Mouse (Mus musculus) intestine, embryonic 14.5 days (tissue): ENCODE results near the gene Ano2. TPM values are rescaled to one million over a fixed set of nuclear protein-coding genes. Genes with fewer than 3 reads are reported as not detected.

ENCODE experiments used
- ATAC-seq: fragments of 200-750 bp; cut with Nextera tagmentation; replicated peaks from 2 replicates; pipeline ENCODE4 v1.8.0; 2017; ENCODE audit warnings: low read depth, moderate number of reproducible peaks, moderate TSS enrichment, moderate library complexity; ENCODE audit not compliant: low FRiP score, low TSS enrichment
- DNase-seq: peaks from one replicate; pipeline ENCODE4 v3.0.0-alpha.2; 2018; ENCODE audit warnings: low spot score
- H3K27ac ChIP-seq: fragments of 300-500 bp; sonication (generic); 2 replicates; pipeline ENCODE4 v1.5.1; 2014; ENCODE audit warnings: low read depth, mild to moderate bottlenecking, control low read depth
- H3K27me3 ChIP-seq: fragments of 300-500 bp; sonication (generic); replicated peaks from 2 replicates; pipeline ENCODE4 v1.6.1; 2014; ENCODE audit warnings: low read length, control low read depth; ENCODE audit not compliant: control insufficient read depth, insufficient read depth
- H3K36me3 ChIP-seq: fragments of 300-500 bp; sonication (generic); 2 replicates; pipeline ENCODE4 v1.6.1; 2014; ENCODE audit warnings: low read length, control low read depth; ENCODE audit not compliant: control insufficient read depth, insufficient read depth
- H3K4me1 ChIP-seq: fragments of 300-500 bp; sonication (generic); replicated peaks from 2 replicates; pipeline ENCODE4 v1.6.1; 2014; ENCODE audit warnings: low read length, control low read depth, mixed read lengths; ENCODE audit not compliant: control insufficient read depth, insufficient read depth
- H3K4me2 ChIP-seq: fragments of 300-500 bp; sonication (generic); 2 replicates; pipeline ENCODE4 v1.6.1; 2014; ENCODE audit warnings: low read length
- H3K4me3 ChIP-seq: fragments of 300-500 bp; sonication (generic); 2 replicates; pipeline ENCODE4 v1.5.1; 2014; ENCODE audit warnings: low read depth, low read length, control low read depth, mixed read lengths
- H3K9ac ChIP-seq: fragments of 300-500 bp; sonication (generic); 2 replicates; pipeline ENCODE4 v1.6.1; 2014; ENCODE audit warnings: mild to moderate bottlenecking, low read length
- H3K9me3 ChIP-seq: fragments of 300-500 bp; sonication (generic); 2 replicates; pipeline ENCODE4 v1.6.1; 2016; ENCODE audit warnings: low read length, control low read depth; ENCODE audit not compliant: control insufficient read depth
- WGBS: fragments of 180-500 bp; shearing (Covaris S2); extraction: QIAGEN DNeasy Blood & Tissue Kit; methylation state at CpG from one replicate; pipeline ENCODE4 v1.1.7; 2014; 5-methylcytosine and 5-hydroxymethylcytosine counted together
- polyA plus RNA-seq: library from polyadenylated mRNA; unstranded; fragments of >200 nt; fragmentation: Nextera tagmentation; extraction: Ambion mirVana; gene quantifications from 2 replicates; pipeline ENCODE4 v1.2.1, GENCODE M21; 2014

Gene Ano2
- 0.50 and 0.77 TPM in 2 replicates for polyA plus RNA-seq

DNA sequence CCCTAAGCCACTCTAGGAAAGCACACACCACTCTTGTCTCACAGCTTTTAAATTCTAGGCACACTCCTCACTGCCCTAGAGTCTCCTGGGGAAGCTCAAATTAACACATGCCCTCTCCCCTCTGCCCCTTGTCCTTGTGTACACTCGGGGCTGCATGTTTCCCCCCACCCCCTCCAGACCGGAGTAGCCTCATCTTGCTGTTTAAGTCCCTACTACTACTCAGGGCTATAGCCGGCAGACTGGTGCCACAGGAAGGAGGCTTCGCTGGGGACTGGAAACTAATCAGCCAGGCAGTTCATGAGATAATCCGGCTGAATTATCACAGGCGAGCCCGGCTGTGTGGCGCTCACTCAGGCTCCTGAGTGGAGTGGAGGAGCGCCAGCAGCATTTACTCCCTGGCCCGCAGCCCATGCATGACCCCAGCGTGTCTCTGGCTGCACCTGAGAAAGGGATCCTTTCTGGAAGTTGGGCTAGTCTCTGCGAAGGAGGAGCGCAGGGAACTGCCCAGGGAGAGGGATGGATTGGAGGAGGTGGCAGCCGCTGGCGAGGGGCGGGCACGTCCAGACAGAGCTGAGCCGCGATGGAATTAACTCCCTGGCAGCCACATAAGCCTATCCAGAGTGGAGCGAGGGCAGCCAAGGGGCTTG, at the start of gene Ano2:
TSS of gene Ano2 (plus strand) at position 363 of the 647 bp plus-strand sequence.
- Histone ChIP-seq H3K4me2 (peak within 1 kb of the TSS; percentile 39), H3K36me3 (no peaks in the 10 kb centered on the region), H3K9me3 (no peaks in the 10 kb centered on the region), H3K9ac (no peak within 1 kb of the TSS), H3K4me3 (no peak within 1 kb of the TSS; the same call in 1 of the 2 replicates), H3K4me1 (0 out of 2 replicates have a peak, but pooled peaks cover 3% of the 10 kb centered on the region), H3K27me3 (peaks cover 7% of the 10 kb centered on the region), H3K27ac (no peak within 1 kb of the TSS)
- ATAC-seq (no peak), DNase-seq (peak; percentile 56)
- 3% methylated on average over 20 of the region's 20 CpGs for WGBS

DNA sequence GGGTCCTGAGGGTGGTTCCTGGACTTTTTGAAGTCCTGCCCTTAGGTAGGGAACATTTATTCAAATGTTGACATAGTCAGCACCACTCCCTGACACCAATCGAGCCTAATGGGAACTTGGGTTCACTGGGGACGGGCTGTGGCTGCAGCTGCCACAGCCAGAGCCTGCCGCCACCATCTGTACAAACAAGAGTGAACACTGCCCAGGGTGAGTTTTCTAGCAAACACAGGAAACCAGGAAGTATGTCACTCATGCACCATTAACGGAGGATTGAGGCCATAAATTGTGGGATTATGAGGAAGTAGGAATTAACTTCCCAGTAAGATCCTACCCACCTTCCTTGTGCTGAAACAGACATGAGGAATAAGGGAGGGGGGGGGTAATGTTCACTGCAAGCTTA, 49.7 kb upstream of the Ano2 start:
- no peak overlapping the region for H3K9ac ChIP-seq
- H3K27ac ChIP-seq: no peak overlapping the region
- H3K27me3 ChIP-seq: no peaks in the 10 kb centered on the region
- no peaks in the 10 kb centered on the region for H3K36me3 ChIP-seq
- no peak for DNase-seq
- WGBS: 45% methylated on average over 4 of the region's 4 CpGs
- H3K4me3 ChIP-seq: no peak overlapping the region
- H3K9me3 ChIP-seq: no peaks in the 10 kb centered on the region
- H3K4me1 ChIP-seq: no peaks in the 10 kb centered on the region
- 0 out of 2 replicates have a peak, but pooled peaks have one; percentile 60 for ATAC-seq
- H3K4me2 ChIP-seq: no peak overlapping the region

DNA sequence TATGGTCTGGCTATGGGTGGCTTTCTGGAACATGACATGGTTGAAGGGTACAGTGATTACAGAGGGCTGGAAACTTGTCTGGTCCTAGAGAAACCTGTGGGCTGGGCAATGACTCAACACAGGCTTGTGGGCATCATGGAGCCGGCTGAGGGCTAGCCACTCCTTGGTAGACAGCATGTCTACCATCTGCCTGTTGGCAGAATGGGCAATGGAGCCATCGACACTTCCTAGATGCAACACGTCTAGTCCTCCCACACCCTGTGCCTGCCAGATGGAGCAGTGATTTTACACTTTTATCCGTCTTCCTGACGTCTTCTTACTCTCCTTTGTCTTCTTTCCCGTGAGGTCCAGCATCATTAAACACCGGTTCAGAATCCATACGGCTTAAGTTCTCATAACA, 49.1 kb upstream of the Ano2 start:
- WGBS: 77% methylated on average over 8 of the region's 8 CpGs
- H3K4me2 ChIP-seq: no peak overlapping the region
- H3K36me3 ChIP-seq: no peaks in the 10 kb centered on the region
- no peak overlapping the region for H3K4me3 ChIP-seq
- no peaks in the 10 kb centered on the region for H3K27me3 ChIP-seq
- H3K4me1 ChIP-seq: no peaks in the 10 kb centered on the region
- ATAC-seq: no peak
- no peaks in the 10 kb centered on the region for H3K9me3 ChIP-seq
- no peak overlapping the region for H3K27ac ChIP-seq
- no peak overlapping the region for H3K9ac ChIP-seq
- no peak for DNase-seq

DNA sequence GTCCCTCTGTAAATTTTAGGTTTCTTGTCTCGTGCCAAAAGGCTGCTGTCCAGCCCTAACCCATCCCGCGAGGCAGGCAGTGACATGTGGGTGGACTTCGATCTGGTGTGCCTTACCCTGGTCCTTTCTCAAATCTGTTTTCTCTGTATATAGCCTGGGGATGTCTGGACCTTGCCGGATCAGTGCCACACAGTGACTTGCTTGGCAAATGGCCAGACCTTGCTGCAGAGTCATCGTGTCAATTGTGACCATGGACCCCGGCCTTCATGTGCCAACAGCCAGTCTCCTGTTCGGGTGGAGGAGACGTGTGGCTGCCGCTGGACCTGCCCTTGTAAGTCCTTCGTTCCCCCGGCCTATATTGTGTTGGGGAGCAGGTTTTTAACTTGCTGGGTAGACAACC, 41.3 kb upstream of the Ano2 start:
- DNase-seq (no peak), ATAC-seq (no peak)
- Histone ChIP-seq H3K27ac (no peak overlapping the region), H3K4me1 (no peaks in the 10 kb centered on the region), H3K27me3 (no peaks in the 10 kb centered on the region), H3K4me3 (no peak overlapping the region), H3K36me3 (no peaks in the 10 kb centered on the region), H3K9ac (no peak overlapping the region), H3K4me2 (no peak overlapping the region), H3K9me3 (no peaks in the 10 kb centered on the region)
- 79% methylated on average over 12 of the region's 12 CpGs for WGBS

DNA sequence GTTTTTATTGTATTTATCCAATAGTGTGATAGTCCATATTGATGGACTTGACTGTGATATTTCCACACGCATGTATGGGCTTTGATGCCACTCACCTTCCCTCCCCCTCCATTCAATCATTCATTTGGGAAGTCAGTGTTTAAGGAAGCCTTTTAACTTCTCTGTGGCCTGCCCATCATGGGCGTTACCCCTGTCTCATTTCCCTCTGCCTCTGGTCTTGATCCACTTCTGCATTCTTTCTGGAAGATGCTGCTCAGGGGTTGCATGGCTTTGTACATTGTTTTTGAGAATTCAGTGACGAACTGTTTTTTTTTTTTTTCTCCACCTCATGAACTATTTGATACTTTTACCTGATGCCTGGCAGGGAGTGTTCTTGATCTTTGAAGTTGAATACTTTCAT, 38.9 kb upstream of the Ano2 start:
- Histone ChIP-seq H3K4me3 (no peak overlapping the region), H3K4me2 (no peak overlapping the region), H3K27ac (no peak overlapping the region), H3K9me3 (no peaks in the 10 kb centered on the region), H3K9ac (no peak overlapping the region), H3K36me3 (no peaks in the 10 kb centered on the region), H3K4me1 (no peaks in the 10 kb centered on the region), H3K27me3 (no peaks in the 10 kb centered on the region)
- no peak for DNase-seq
- no peak for ATAC-seq
- 86% methylated on average over 3 of the region's 3 CpGs for WGBS

DNA sequence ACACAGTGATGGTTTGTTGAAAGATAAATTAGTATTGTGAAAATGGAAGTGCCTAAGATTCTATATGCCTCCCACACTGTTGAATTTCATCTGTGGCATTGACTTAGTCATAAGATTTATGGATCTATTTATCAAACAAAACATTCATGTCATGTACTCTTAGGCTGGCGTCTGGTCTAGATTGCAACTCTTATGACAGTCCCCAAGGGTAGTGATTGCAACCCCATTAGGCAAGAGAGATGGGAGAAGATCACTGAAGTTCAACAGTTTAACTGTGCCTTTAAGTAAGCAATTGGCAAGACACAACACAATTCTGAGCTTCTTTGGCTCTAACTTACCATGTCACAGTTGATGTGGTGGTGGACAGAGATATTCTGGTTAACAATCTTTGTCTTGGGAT, 36.8 kb upstream of the Ano2 start:
- 40% methylated on average over 1 of the region's 1 CpGs for WGBS

DNA sequence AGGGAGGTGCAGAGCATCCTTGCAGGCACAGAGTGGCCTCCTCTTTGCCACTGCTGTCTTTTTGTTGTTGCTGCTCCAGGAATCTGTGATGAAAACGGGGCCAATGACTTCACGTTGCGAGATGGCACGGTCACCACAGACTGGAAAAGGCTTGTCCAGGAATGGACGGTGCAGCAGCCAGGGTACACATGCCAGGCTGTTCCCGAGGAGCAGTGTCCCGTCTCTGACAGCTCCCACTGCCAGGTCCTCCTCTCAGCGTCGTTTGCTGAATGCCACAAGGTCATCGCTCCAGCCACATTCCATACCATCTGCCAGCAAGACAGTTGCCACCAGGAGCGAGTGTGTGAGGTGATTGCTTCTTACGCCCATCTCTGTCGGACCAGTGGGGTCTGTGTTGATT, 33.3 kb upstream of the Ano2 start:
- no peak overlapping the region for H3K9ac ChIP-seq
- no peaks in the 10 kb centered on the region for H3K4me1 ChIP-seq
- H3K4me2 ChIP-seq: no peak overlapping the region
- no peaks in the 10 kb centered on the region for H3K27me3 ChIP-seq
- ATAC-seq: no peak
- no peaks in the 10 kb centered on the region for H3K9me3 ChIP-seq
- H3K4me3 ChIP-seq: no peak overlapping the region
- WGBS: 80% methylated on average over 13 of the region's 13 CpGs
- DNase-seq: no peak
- H3K36me3 ChIP-seq: no peaks in the 10 kb centered on the region
- H3K27ac ChIP-seq: no peak overlapping the region

More for the DNA sequence above, 36.8 kb upstream of the Ano2 start:
- no peaks in the 10 kb centered on the region for H3K9me3 ChIP-seq
- ATAC-seq (no peak), DNase-seq (no peak)
- no peak overlapping the region for H3K4me2 ChIP-seq
- H3K27ac ChIP-seq: no peak overlapping the region
- no peak overlapping the region for H3K9ac ChIP-seq
- H3K36me3 ChIP-seq: no peaks in the 10 kb centered on the region
- H3K27me3 ChIP-seq: no peaks in the 10 kb centered on the region
- no peaks in the 10 kb centered on the region for H3K4me1 ChIP-seq
- H3K4me3 ChIP-seq: no peak overlapping the region

DNA sequence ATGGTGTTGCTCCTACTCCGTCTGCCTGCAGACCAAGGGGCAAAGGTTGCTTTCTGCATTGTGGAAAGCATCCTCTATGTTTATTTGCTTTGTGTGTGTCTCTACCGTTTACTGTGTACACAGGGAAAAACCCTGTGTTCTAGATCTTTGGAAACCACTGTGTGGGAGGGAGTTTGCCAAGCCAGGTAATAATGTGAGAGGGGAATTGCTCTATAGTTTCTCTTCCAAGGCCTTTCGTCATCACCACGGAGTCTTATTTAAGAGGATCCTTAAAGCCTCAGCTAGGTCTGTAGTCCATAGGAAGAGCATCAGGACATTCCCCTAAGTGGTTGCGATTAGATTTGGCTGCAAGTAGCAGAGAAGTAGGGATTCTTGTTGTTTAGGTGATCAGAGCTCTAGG, 32.3 kb upstream of the Ano2 start:
- WGBS: 83% methylated on average over 5 of the region's 5 CpGs
- no peaks in the 10 kb centered on the region for H3K4me1 ChIP-seq
- H3K4me3 ChIP-seq: no peak overlapping the region
- no peaks in the 10 kb centered on the region for H3K27me3 ChIP-seq
- DNase-seq (no peak), ATAC-seq (no peak)
- no peaks in the 10 kb centered on the region for H3K9me3 ChIP-seq
- H3K4me2 ChIP-seq: no peak overlapping the region
- H3K27ac ChIP-seq: no peak overlapping the region
- H3K9ac ChIP-seq: no peak overlapping the region
- H3K36me3 ChIP-seq: no peaks in the 10 kb centered on the region
